Mouse (Mus musculus) c-Kit-positive CD71-positive TER-119-positive erythroid progenitor cells, embryonic 14.5 days (primary cell): ENCODE data around the gene Pnliprp2.

Experiments
- DNase-seq: peaks from one replicate; pipeline ENCODE4 v3.0.0-alpha.2; 2013; ENCODE audit warnings: low spot score

Gene Pnliprp2

GRCm38 (mm10) chr19:58759423-58759822 lies at the start of gene Pnliprp2:
Pnliprp2 (plus strand) TSS chr19:58759719.
- DNase-seq = no peak

DNA sequence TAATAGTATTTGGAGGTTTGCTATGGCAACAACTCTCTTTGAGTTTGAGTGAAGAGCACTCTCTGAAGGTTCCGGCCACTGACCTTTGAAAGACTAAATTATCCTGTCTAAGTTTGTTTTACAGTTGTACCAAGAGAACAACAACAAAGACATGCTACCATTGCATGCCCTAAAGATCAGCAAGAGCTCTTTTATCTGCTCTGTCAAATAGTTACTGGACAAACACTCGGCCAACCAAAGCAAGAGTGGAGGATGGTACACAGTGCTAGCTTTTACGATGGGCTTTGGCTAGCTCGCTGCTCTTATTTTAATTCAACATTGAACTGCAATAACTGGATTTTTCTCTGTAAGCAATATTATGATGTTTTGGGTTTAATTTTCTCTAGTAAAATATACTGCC lies 41.6 kb upstream of the Pnliprp2 start:
- no peak for DNase-seq

GRCm38 (mm10) chr19:58720439-58720838 lies 39.1 kb upstream of the Pnliprp2 start:
- no peak for DNase-seq

- no peak for DNase-seq
These were observed 33.0 kb upstream of the Pnliprp2 start for GRCm38 (mm10) chr19:58726551-58726950.

GRCm38 (mm10) chr19:58727756-58728155 lies 31.8 kb upstream of the Pnliprp2 start:
- no peak for DNase-seq

DNA sequence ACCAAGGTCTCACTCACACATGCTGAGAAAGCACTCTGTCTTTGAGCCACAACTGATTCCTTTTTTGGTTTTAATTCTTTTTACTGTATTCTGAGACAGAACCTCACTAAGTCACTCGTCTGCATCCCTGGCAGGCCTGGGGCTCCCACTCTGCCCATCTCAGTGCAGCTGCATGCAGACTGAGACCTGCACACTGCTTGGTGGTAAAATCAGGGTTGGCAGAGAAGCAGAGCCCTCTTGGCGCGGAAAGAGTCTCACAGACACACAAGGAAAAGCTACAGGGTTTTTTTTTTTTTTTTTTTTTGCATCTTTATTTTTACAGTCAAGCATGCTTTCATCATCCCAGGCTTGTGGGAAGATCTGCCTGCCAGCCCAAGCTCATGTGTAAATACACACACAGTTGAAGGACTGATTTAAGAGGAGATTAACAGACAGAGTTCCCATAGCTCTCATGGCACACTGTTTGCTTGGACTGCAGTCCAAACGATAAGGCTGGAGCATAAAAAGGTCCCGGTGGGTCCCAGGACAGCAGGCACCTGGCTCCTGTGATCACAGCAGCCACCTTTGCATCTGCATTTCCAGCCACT lies 31.0 kb upstream of the Pnliprp2 start, which contains the start of gene Pnliprp1:
Pnliprp1 (plus strand) TSS at position 443 of the 587 bp plus-strand sequence.
- DNase-seq = no peak

DNA sequence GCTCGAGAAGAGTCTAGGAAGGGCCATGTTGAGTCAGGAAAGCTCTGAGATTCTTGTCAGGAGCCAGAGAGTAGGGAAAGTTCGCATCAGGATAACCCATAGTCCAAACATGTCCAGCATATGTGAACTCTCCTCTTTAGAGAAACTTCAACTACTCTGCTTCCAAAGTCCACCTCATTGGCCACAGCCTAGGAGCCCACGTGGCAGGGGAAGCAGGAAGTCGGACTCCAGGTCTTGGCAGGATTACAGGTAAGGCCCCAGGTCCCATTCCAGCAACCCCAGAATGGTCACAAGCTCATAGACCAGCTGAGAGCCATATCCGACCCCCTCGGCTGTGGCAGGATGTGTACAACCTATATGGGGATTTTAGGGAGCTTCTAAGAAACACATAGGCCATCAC lies 26.3 kb upstream of the Pnliprp2 start:
- DNase-seq = no peak

GRCm38 (mm10) chr19:58738111-58738510 lies 21.4 kb upstream of the Pnliprp2 start:
- DNase-seq = no peak

DNA sequence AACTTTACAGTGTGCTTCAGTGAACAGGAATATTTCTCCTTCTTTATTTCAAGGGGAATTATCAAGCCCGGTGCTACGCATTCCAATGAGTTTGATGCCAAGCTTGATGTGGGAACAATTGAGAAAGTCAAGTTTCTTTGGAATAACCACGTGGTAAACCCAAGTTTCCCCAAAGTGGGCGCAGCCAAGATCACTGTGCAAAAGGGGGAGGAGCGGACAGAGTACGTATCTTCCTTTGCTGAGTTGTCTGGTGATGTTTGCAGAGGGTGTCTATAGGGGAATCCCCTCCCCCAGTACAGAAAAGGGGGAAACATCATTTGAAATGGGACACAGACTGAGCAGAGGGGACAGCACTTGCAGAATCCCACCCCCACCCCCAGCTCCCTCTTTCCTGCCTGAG lies 18.5 kb upstream of the Pnliprp2 start:
- DNase-seq = no peak

- DNase-seq = no peak
These were observed 16.8 kb upstream of the Pnliprp2 start for GRCm38 (mm10) chr19:58742711-58743110.

DNA sequence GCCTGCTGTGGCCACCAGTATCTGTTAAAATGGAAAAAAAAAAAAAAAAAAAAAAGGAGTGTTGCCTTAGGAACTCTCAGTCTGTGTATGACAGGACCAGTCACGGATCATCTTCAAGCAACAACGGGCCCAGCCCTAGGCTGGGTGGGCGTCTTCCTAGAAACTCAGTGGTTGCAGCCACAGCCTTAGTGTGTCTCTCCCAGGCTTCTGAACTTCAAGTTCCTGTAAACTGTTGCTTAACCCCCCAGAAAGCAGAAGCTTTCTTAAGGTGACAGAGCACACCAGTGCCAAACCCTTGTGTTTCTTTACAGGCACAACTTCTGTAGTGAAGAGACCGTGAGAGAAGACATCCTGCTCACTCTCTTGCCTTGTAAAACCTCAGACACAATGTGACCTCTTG lies 15.8 kb upstream of the Pnliprp2 start:
- DNase-seq = no peak

- no peak for DNase-seq
These were observed 12.0 kb upstream of the Pnliprp2 start for GRCm38 (mm10) chr19:58747498-58748000.

DNA sequence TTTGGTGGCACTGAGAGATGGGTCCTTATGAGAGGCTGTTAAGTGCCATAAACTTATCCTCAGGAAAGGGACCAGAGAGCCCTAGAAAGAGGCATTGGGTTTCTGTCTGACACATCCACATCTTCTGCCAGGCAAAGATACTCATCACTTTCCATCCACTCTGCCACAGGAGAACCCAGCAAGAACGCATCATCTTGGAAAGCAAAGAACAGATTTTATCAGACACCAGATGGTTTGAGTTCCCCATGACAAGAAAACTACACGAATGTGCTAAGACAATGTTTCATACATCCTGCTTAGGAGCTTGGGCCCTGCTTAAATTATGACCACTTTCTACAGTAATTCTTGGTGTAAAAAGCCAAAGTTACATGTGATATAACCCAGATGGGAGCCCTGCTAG lies 8.7 kb upstream of the Pnliprp2 start:
- DNase-seq = no peak

DNA sequence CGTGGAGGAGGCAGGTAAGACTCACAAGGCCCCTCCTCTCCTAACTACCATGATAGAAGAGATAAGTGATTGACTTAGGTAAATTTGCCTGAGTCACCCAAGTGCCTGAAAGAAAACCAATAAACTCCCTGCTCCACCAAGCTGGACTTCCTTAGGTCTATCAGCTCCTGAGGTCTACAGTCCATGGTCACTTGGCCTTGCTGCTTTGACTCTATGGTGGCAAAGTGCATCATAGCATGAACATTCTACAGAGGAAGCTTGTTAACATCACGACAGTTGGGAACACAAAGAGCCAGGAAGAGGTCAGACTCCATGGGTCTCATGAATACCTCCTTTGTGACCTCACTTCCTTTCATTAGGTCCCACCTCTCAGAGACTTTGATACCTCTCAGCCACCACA lies 8.0 kb upstream of the Pnliprp2 start:
- no peak for DNase-seq

GRCm38 (mm10) chr19:58758871-58759270 lies 648 bp upstream of the Pnliprp2 start:
- no peak for DNase-seq

DNA sequence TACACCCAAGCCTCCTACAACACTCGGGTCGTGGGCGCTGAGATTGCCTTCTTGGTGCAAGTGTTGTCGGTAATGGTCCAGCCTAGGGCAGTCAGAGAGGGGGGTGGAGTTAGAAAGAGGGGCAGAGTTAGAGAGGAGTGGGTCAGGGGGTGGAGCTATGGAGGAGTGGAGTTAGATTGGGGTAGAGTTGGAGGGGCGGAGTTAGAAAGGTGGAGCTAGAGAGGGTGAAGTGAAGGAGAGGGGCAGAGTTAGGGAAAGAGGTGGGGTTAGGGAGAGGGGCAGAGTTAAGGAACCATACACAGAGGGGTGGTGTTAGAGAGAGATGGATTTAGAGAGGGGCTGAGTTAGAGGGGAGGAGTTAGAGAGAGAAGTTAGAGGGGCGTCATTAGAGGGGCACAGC lies 2.8 kb downstream of the Pnliprp2 start:
- no peak for DNase-seq

DNA sequence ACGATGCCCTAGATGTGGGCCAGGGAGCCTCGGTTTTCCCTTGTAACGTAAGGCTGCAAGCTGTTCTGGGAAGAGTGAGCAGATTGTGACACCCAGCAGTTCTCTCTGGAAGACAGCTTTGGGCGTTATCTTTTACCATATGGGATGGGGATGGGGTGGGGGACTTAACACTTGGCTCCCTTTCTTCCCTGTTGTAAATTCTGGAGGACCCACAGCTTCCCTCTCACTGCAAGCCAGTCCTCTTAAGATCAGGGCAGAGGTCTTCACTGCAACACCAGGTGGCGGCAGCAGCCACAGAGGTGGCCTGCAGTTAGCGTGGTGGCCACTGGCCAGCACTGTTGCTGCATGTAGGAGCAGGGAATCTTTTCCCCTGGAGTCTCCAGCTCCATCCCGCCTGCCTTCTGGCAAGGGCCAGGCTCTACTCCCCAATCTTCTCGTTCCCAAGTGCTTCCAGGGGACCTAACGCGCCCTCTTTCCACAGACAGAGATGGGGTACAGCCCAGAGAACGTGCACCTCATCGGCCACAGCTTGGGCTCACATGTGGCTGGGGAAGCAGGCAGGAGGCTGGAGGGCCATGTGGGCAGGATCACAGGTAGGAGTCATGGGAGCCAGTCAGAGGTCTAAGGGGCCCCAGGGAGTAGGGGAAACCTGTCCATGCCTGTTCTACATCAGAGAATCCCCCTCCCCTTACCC lies 3.5 kb downstream of the Pnliprp2 start:
- no peak for DNase-seq

DNA sequence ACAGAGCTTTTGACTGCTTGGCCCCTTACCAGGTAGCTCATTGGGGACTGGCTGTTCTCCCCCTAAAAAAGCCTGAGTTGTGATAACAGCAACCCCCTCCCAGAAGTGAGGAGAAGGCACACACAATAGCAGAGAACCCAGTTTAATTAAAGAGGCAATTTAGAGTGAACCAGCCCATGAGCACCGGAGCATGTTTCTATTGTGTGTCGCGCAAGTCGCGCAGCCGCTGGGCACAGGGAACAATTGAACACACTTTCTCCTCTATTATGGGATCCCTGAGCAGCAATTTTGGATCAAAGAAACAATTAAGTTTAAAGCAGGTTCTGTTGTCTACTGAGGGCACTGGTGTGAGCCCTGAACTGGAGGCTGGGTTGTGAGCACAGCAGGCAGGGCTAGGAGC lies 7.8 kb downstream of the Pnliprp2 start:
- no peak for DNase-seq

- no peak for DNase-seq
These were observed 16.9 kb downstream of the Pnliprp2 start for GRCm38 (mm10) chr19:58776461-58776860.

GRCm38 (mm10) chr19:58781566-58781965 lies 22.0 kb downstream of the Pnliprp2 start:
- DNase-seq = no peak

DNA sequence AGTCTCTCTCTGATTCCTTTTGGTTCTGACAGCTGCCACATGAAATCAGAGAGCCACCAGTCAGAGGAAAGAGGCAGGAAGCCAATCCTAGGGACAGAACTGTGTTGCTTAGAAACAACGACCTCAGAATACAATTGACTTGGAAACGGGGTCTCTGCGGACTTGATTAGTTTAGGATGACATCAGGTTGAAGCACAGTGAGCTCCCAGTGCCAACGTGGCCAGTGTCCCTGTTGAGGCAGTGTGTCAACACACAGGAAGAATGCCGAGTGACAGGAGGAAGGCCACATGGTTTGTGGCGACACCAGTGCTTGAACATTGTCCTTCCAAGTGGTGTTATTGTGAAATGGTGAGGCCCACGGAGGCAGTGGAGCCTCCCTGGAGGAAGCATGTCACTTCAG lies 24.4 kb downstream of the Pnliprp2 start:
- no peak for DNase-seq

DNA sequence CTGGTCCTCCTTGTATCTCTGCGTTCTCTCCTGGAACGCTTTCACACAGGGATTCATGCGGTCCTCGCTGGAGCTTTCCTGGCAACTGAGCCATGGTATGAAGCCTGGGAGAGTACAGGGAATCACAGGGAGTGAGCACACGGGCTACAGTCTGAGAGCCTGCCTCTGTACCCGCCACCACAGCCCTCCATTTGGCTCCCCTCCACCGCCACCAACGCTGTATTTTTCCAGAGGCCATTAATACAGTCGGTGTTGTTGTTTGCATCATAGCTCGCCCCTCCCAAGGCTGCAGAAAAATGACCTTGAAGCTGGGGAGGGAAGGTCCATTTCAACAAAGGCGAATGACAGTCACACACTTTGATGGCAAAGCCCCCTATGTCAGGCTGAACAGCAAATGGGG lies 29.7 kb downstream of the Pnliprp2 start:
- DNase-seq = no peak

GRCm38 (mm10) chr19:58794284-58794683 lies 34.8 kb downstream of the Pnliprp2 start, which contains the start of gene 1700019N19Rik:
1700019N19Rik (minus strand) TSS chr19:58794461.
- DNase-seq = no peak
